Mouse (Mus musculus): Measurements from ENCODE around the gene BC035947. TPM values are rescaled to one million over a fixed set of nuclear protein-coding genes. Genes with fewer than 3 reads are reported as not detected.

The BC035947 gene
- polyA plus RNA-seq, 1 experiment from 2014 or later, result 2.5 TPM

DNA sequence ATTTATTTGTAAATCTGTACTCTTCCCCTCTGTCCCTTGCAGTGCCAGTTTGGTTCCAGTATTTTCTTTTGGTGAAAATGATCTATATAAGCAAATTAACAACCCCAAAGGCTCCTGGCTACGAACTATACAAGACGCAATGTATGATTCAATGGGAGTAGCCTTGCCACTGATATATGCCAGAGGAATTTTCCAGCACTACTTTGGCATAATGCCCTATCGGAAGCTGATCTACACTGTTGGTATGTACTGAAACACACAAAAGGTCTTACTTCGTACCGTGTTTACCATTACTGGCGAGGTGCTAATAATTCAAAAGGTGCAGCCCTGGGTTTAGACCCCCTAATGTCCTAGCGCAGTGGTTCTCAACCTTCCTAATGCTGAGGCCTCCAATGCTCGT is 17.1 kb upstream of the BC035947 start:
- H3K9me3 ChIP-seq (replicated peaks; ENCODE audit: low read length), result no peaks in the 10 kb centered on the region
- no peak for TF ChIP-seq CTCF (IDR thresholded peaks at IDR 0.05; ENCODE audit: low read depth)
- no peak for ATAC-seq (replicated peaks; ENCODE audit: low FRiP score, low read depth)
- H3K36me3 ChIP-seq (ENCODE audit: insufficient read depth, low read length), result no peaks in the 10 kb centered on the region
- no peak overlapping the region for H3K4me3 ChIP-seq (replicated peaks; ENCODE audit: low read depth, low read length)
- no peak overlapping the region for H3K9ac ChIP-seq (ENCODE audit: low read depth, low read length)
- H3K4me2 ChIP-seq (ENCODE audit: low read length), result no peak overlapping the region
- H3K27me3 ChIP-seq (ENCODE audit: insufficient read depth, low read length), result no peaks in the 10 kb centered on the region
- WGBS, result 84% methylated on average over 8 of the region's 8 CpGs
- no peaks in the 10 kb centered on the region for H3K4me1 ChIP-seq (replicated peaks; ENCODE audit: insufficient read depth, low read length)
- no peak for DNase-seq (ENCODE audit: low spot score)
- no peak overlapping the region for H3K27ac ChIP-seq

DNA sequence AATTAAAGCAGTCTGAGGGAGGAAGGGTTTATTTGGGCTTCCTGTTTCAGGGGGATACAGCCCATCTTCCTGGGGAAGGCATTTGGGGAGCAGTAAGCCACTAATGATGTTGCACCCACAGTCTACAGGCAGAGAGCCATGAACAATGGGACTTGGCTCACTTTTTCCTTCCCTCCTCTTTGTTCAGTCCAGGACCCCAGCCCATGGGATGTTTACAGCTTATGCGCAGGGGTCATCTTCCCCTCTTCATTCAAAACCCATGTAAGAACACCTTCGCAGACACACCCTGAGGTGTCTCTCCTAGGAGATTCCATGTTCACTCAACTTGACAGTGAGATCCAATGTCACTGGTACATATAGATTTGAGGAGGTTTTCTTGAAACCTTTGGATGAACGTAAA is 16.4 kb upstream of the BC035947 start:
- H3K4me3 ChIP-seq (replicated peaks; ENCODE audit: low read depth, low read length), result no peak overlapping the region
- no peak overlapping the region for H3K9ac ChIP-seq (ENCODE audit: low read depth, low read length)
- no peak for TF ChIP-seq CTCF (IDR thresholded peaks at IDR 0.05; ENCODE audit: low read depth)
- ATAC-seq (replicated peaks; ENCODE audit: low FRiP score, low read depth), result no peak
- H3K36me3 ChIP-seq (ENCODE audit: insufficient read depth, low read length), result no peaks in the 10 kb centered on the region
- no peak overlapping the region for H3K27ac ChIP-seq
- no peaks in the 10 kb centered on the region for H3K27me3 ChIP-seq (ENCODE audit: insufficient read depth, low read length)
- H3K4me1 ChIP-seq (replicated peaks; ENCODE audit: insufficient read depth, low read length), result no peaks in the 10 kb centered on the region
- no peaks in the 10 kb centered on the region for H3K9me3 ChIP-seq (replicated peaks; ENCODE audit: low read length)
- 94% methylated on average over 3 of the region's 3 CpGs for WGBS
- H3K4me2 ChIP-seq (ENCODE audit: low read length), result no peak overlapping the region
- DNase-seq (ENCODE audit: low spot score), result no peak

- peak; percentile 96 for TF ChIP-seq CTCF (IDR thresholded peaks at IDR 0.05; ENCODE audit: low read depth)
- Histone ChIP-seq H3K36me3 (ENCODE audit: insufficient read depth, low read length) (no peaks in the 10 kb centered on the region), H3K9me3 (replicated peaks; ENCODE audit: low read length) (no peaks in the 10 kb centered on the region), H3K4me3 (replicated peaks; ENCODE audit: low read depth, low read length) (no peak overlapping the region), H3K27ac (no peak overlapping the region), H3K4me1 (replicated peaks; ENCODE audit: insufficient read depth, low read length) (no peaks in the 10 kb centered on the region), H3K9ac (ENCODE audit: low read depth, low read length) (no peak overlapping the region), H3K27me3 (ENCODE audit: insufficient read depth, low read length) (no peaks in the 10 kb centered on the region), H3K4me2 (ENCODE audit: low read length) (peak overlapping the region; percentile 36; the same call in 1 of the 2 replicates)
- WGBS, result 31% methylated on average over 23 of the region's 23 CpGs
- DNase-seq (ENCODE audit: low spot score) (peak; percentile 78), ATAC-seq (replicated peaks; ENCODE audit: low FRiP score, low read depth) (0 out of 2 replicates have a peak, but pooled peaks have one; percentile 48)
Measured at GRCm38 (mm10) chr1:78525189-78525886, 13.4 kb upstream of the BC035947 start.

GRCm38 (mm10) chr1:78518907-78519306 is 6.9 kb upstream of the BC035947 start:
- TF ChIP-seq CTCF (IDR thresholded peaks at IDR 0.05; ENCODE audit: low read depth), result no peak
- Histone ChIP-seq H3K4me1 (replicated peaks; ENCODE audit: insufficient read depth, low read length) (no peaks in the 10 kb centered on the region), H3K27ac (no peak overlapping the region), H3K9ac (ENCODE audit: low read depth, low read length) (no peak overlapping the region), H3K4me2 (ENCODE audit: low read length) (no peak overlapping the region), H3K27me3 (ENCODE audit: insufficient read depth, low read length) (no peaks in the 10 kb centered on the region), H3K9me3 (replicated peaks; ENCODE audit: low read length) (no peaks in the 10 kb centered on the region), H3K36me3 (ENCODE audit: insufficient read depth, low read length) (no peaks in the 10 kb centered on the region), H3K4me3 (replicated peaks; ENCODE audit: low read depth, low read length) (no peak overlapping the region)
- ATAC-seq (replicated peaks; ENCODE audit: low FRiP score, low read depth) (no peak), DNase-seq (ENCODE audit: low spot score) (no peak)
- 85% methylated on average over 7 of the region's 7 CpGs for WGBS

- no peak overlapping the region for H3K4me2 ChIP-seq (ENCODE audit: low read length)
- 81% methylated on average over 8 of the region's 8 CpGs for WGBS
- no peak overlapping the region for H3K27ac ChIP-seq
- no peaks in the 10 kb centered on the region for H3K4me1 ChIP-seq (replicated peaks; ENCODE audit: insufficient read depth, low read length)
- DNase-seq (ENCODE audit: low spot score), result no peak
- no peaks in the 10 kb centered on the region for H3K36me3 ChIP-seq (ENCODE audit: insufficient read depth, low read length)
- no peak for ATAC-seq (replicated peaks; ENCODE audit: low FRiP score, low read depth)
- H3K9me3 ChIP-seq (replicated peaks; ENCODE audit: low read length), result no peaks in the 10 kb centered on the region
- no peak overlapping the region for H3K9ac ChIP-seq (ENCODE audit: low read depth, low read length)
- no peaks in the 10 kb centered on the region for H3K27me3 ChIP-seq (ENCODE audit: insufficient read depth, low read length)
- H3K4me3 ChIP-seq (replicated peaks; ENCODE audit: low read depth, low read length), result no peak overlapping the region
- TF ChIP-seq CTCF (IDR thresholded peaks at IDR 0.05; ENCODE audit: low read depth), result no peak
Measured at GRCm38 (mm10) chr1:78512756-78513155, 798 bp upstream of the BC035947 start.

DNA sequence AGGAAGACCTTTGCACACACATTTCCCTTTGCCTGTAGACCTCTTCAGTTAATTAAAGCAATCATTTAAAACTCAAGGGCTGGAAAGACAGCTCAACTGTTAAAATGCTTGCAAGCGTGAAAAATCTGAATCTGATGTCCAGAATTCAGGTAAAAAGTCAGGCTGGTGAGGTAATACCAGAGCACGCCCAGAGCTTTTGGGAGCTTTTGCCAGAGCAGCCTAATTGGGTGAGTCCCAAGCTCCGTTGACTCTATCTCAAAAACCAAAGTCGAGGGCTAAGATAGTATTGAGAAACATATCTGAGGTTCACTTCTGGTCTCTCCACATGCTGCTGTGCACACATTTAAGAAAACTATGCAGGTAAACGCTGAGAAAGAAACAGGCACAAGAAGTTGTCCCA is 1.1 kb downstream of the BC035947 start, which contains the start of gene Mogat1:
Gene Mogat1, plus strand, starts transcription at position 130 of the 400 bp plus-strand sequence.
- 60% methylated on average over 5 of the region's 5 CpGs for WGBS
- H3K4me3 ChIP-seq (replicated peaks; ENCODE audit: low read depth, low read length), result peak within 1 kb of the TSS; percentile 14; the same call in 1 of the 2 replicates

More for the DNA sequence above, 1.1 kb downstream of the BC035947 start, which contains the start of gene Mogat1:
- Histone ChIP-seq H3K36me3 (ENCODE audit: insufficient read depth, low read length) (no peaks in the 10 kb centered on the region), H3K27ac (no peak within 1 kb of the TSS), H3K4me2 (ENCODE audit: low read length) (peak within 1 kb of the TSS; percentile 57), H3K9ac (ENCODE audit: low read depth, low read length) (no peak within 1 kb of the TSS), H3K4me1 (replicated peaks; ENCODE audit: insufficient read depth, low read length) (no peaks in the 10 kb centered on the region), H3K27me3 (ENCODE audit: insufficient read depth, low read length) (no peaks in the 10 kb centered on the region), H3K9me3 (replicated peaks; ENCODE audit: low read length) (no peaks in the 10 kb centered on the region)
- TF ChIP-seq CTCF (IDR thresholded peaks at IDR 0.05; ENCODE audit: low read depth), result no peak
- no peak for DNase-seq (ENCODE audit: low spot score)
- ATAC-seq (replicated peaks; ENCODE audit: low FRiP score, low read depth), result no peak

All from kidney, postnatal 0 days (tissue).